ENCODE assay signal across 22 mouse cellular contexts in genomic region chr12:95469897-95470296, GRCm38 (mm10).
"Had no signal": no experiment of that assay in that cellular context is flagged by ENCODE, and none has a peak within 500 bp of the region (broad histone marks: within the 10 kb centered on the region; RNA-seq: fewer than 3 reads in every experiment).

No protein-coding gene starts in this region.

- DNase-seq: kidney, adult 2 months; kidney, postnatal 25 days; left cerebral cortex, postnatal 4 days; liver, postnatal 0 days; lung, embryonic 14.5 days; lung, postnatal 36 days; midbrain, embryonic 14.5 days; right cerebral cortex, adult 18-20 months; right cerebral cortex, postnatal 25 days; spleen, adult 18-20 months; thymus, adult 18-20 months; thymus, postnatal 36 days had no signal

- H3K27ac ChIP-seq: kidney, postnatal 0 days; limb, embryonic 12.5 days; limb, embryonic 15.5 days; liver, embryonic 14.5 days; neural tube, embryonic 12.5 days; neural tube, embryonic 15.5 days had no signal

- H3K27me3 ChIP-seq: limb, embryonic 12.5 days; limb, embryonic 15.5 days; neural tube, embryonic 12.5 days; neural tube, embryonic 15.5 days had no signal

- ATAC-seq: intestine, postnatal 0 days; liver, postnatal 0 days; lung, postnatal 0 days had no signal

- H3K4me1 ChIP-seq: limb, embryonic 15.5 days; neural tube, embryonic 12.5 days had no signal

- H3K36me3 ChIP-seq: limb, embryonic 12.5 days; limb, embryonic 15.5 days; neural tube, embryonic 12.5 days; neural tube, embryonic 15.5 days had no signal

- H3K4me2 ChIP-seq: limb, embryonic 12.5 days; limb, embryonic 15.5 days; liver, embryonic 11.5 days; lung, embryonic 14.5 days; midbrain, embryonic 11.5 days; neural tube, embryonic 12.5 days; neural tube, embryonic 15.5 days had no signal

- H3K4me3 ChIP-seq: limb, embryonic 12.5 days; limb, embryonic 15.5 days; neural tube, embryonic 12.5 days; neural tube, embryonic 15.5 days had no signal
